Mouse (Mus musculus) monocyte, adult 2 months (primary cell): ENCODE data around the gene Pp2d1.

Experiments
- DNase-seq, 2 experiments: peaks; one replicate each; pipeline ENCODE4 v3.0.0; 2022; ENCODE audit warnings: low spot score in 2 of 2, low read depth in 1 of 2

The Pp2d1 gene

GRCm38 (mm10) chr17:53479604-53480041 lies 59.6 kb downstream of the Pp2d1 start:
- peak; percentile 18 to 55 for DNase-seq

- peak; percentile 99 for DNase-seq
Measured at GRCm38 (mm10) chr17:53478858-53479603, 60.2 kb downstream of the Pp2d1 start, which contains the start of gene Rab5a. Gene Rab5a, plus strand, starts transcription at chr17:53479234.

- no peak for DNase-seq
Measured at GRCm38 (mm10) chr17:53478066-53478857, 61.0 kb downstream of the Pp2d1 start.

GRCm38 (mm10) chr17:53468697-53469096 lies 70.6 kb downstream of the Pp2d1 start:
- no peak for DNase-seq

- no peak for DNase-seq
Measured at GRCm38 (mm10) chr17:53465569-53465968, 73.7 kb downstream of the Pp2d1 start.

GRCm38 (mm10) chr17:53463496-53463840 lies 75.8 kb downstream of the Pp2d1 start:
- no peak for DNase-seq

- DNase-seq = peak; percentile 53 to 58
Measured at GRCm38 (mm10) chr17:53462603-53463495, 76.4 kb downstream of the Pp2d1 start, which contains the start of gene Efhb. Gene Efhb, minus strand, starts transcription at chr17:53463321.
